Mouse (Mus musculus) midbrain, postnatal 0 days (tissue): ENCODE measurements around the gene Brd3. TPM values are rescaled to one million over a fixed set of nuclear protein-coding genes. Genes with fewer than 3 reads are reported as not detected.
"Not testable (repeated sequence)": the region's sequence is repeated elsewhere in the genome, so short reads cannot be mapped to it uniquely, and the experiment has no call there.

ENCODE experiments used
- ATAC-seq: fragments of 200-750 bp; cut with Nextera tagmentation; 2 replicates; pipeline ENCODE4 v1.8.0; 2017; ENCODE audit warnings: moderate number of reproducible peaks, mild to moderate bottlenecking, moderate TSS enrichment, moderate library complexity; ENCODE audit not compliant: low FRiP score
- DNase-seq: peaks from one replicate; pipeline ENCODE4 v3.0.0-alpha.2; 2015; ENCODE audit warnings: low spot score
- H3K27ac ChIP-seq: fragments of 300-500 bp; sonication (generic); 2 replicates; pipeline ENCODE4 v1.5.1; 2014; ENCODE audit warnings: low read depth, mild to moderate bottlenecking, low read length, mixed read lengths
- H3K27me3 ChIP-seq: fragments of 300-500 bp; sonication (generic); 2 replicates; pipeline ENCODE4 v1.6.1; 2014; ENCODE audit warnings: low read length, control low read depth, mixed read lengths; ENCODE audit not compliant: insufficient read depth
- H3K36me3 ChIP-seq: fragments of 300-500 bp; sonication (generic); 2 replicates; pipeline ENCODE4 v1.6.1; 2014; ENCODE audit warnings: low read length, control low read depth, mixed read lengths; ENCODE audit not compliant: insufficient read depth
- H3K4me1 ChIP-seq: fragments of 300-500 bp; sonication (generic); 2 replicates; pipeline ENCODE4 v1.6.1; 2014; ENCODE audit warnings: mild to moderate bottlenecking, control low read depth, antibody characterized with exemption, low read length, mixed read lengths; ENCODE audit not compliant: insufficient read depth
- H3K4me2 ChIP-seq: fragments of 300-500 bp; sonication (generic); 2 replicates; pipeline ENCODE4 v1.6.1; 2014; ENCODE audit warnings: low read depth, mild to moderate bottlenecking, low read length, mixed read lengths; ENCODE audit not compliant: poor library complexity, severe bottlenecking
- H3K4me3 ChIP-seq: fragments of 300-500 bp; sonication (generic); 2 replicates; pipeline ENCODE4 v1.5.1; 2014; ENCODE audit warnings: low read depth, mild to moderate bottlenecking, low read length, moderate library complexity
- H3K9ac ChIP-seq: fragments of 300-500 bp; sonication (generic); replicated peaks from 2 replicates; pipeline ENCODE4 v1.6.1; 2014; ENCODE audit warnings: mild to moderate bottlenecking, low read length, moderate library complexity, mixed read lengths; ENCODE audit not compliant: poor library complexity, severe bottlenecking
- H3K9me3 ChIP-seq: fragments of 300-500 bp; sonication (generic); 2 replicates; pipeline ENCODE4 v1.6.1; 2016; ENCODE audit warnings: low read length, control low read depth
- CTCF ChIP-seq: IDR thresholded peaks from 2 replicates; pipeline ENCODE4 v1.5.1; 2016; ENCODE audit warnings: antibody characterized with exemption, mild to moderate bottlenecking
- WGBS: fragments of 180-500 bp; shearing (Covaris S2); extraction: QIAGEN DNeasy Blood & Tissue Kit; methylation state at CpG from one replicate; pipeline ENCODE4 v1.1.7; 2014; 5-methylcytosine and 5-hydroxymethylcytosine counted together
- polyA plus RNA-seq: library from polyadenylated mRNA; unstranded; fragments of >200 nt; fragmentation: Nextera tagmentation; extraction: Ambion mirVana; gene quantifications from 2 replicates; pipeline ENCODE4 v1.2.1, GENCODE M21; 2015
- total RNA-seq: library from RNA; depleted of rRNA; stranded (reverse); fragments of >200 nt; gene quantifications from 2 replicates; pipeline ENCODE4 v1.2.3, GENCODE M21; 2014

Brd3 gene
- total and polyA plus RNA-seq, 2 experiments from 2014 or later = 43.8 to 124 TPM

DNA sequence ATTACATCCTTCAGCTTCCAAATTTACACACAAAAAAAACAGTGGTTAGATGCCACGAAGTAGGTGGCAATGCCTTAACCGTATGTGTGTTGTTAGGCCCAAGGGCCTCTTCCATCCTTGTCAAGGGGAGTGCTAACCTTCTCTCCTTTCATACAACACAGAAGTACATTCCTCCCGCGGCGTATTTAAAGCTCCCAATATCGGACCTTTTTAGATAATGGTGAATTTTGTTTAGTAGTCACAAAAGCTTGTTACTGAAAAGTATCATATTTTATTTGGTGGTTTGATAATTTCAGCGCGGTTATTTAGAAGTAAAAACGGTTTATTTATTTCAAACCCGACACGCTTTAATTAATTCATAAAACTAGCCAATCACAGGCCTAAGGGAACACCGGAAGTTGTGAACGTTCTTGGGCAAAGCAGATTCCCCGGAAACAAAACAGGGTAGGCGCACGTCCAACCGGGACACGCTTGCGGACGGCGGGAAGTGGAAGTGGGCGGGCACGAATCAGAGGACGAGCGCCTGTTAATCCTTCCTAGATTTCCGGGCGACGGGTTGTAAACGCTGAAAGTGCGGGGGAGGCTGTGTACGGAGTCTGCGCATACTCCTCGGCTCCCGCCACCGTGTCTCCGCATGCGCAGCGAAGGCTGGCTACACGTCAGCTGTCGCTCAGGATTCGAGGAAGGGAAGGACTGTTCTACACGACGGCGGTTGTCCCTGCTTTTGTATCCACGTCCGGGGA is 32.5 kb upstream of the Brd3 start:
- Histone ChIP-seq H3K4me1 (peaks cover 6% of the 10 kb centered on the region; the same call in 1 of the 2 replicates), H3K9ac (peak overlapping the region; percentile 61), H3K9me3 (no peaks in the 10 kb centered on the region), H3K27me3 (no peaks in the 10 kb centered on the region), H3K27ac (peak overlapping the region; percentile 87), H3K4me2 (peak overlapping the region; percentile 64), H3K36me3 (peaks cover 9% of the 10 kb centered on the region), H3K4me3 (peak overlapping the region; percentile 42)
- ATAC-seq (peak; percentile 95), DNase-seq (peak; percentile 99)
- WGBS = under 1% methylated on average over 46 of the region's 46 CpGs
- TF ChIP-seq CTCF = no peak

DNA sequence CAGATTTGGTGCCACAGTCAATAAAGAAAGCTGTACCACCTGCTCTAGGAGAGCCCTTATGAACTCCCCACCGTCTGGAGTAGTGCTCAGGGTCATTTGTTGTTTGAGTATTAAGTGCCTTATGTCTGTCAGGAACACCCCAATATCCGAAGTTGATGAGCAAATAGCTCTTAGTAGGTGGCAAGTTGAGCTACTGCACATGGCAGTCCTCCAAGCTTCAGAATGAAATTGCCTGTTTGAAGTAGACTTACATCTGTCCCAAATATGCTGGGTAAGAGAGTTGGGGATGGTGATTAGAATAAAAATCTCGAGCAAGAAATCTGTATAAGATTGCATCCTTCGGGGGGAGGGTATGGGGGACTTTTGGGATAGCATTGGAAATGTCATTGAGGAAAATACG is 31.9 kb upstream of the Brd3 start:
- WGBS = 12% methylated on average over 5 of the region's 5 CpGs
- TF ChIP-seq CTCF = no peak
- H3K27me3 ChIP-seq = no peaks in the 10 kb centered on the region
- peaks cover 15% of the 10 kb centered on the region for H3K36me3 ChIP-seq
- H3K4me2 ChIP-seq = peak overlapping the region; percentile 41
- 0 out of 2 replicates have a peak overlapping the region, but pooled peaks have one; percentile 24 for H3K9ac ChIP-seq
- H3K4me3 ChIP-seq = peak overlapping the region; percentile 42
- no peaks in the 10 kb centered on the region for H3K9me3 ChIP-seq
- peak; percentile 25 for DNase-seq
- H3K4me1 ChIP-seq = peaks cover 6% of the 10 kb centered on the region; the same call in 1 of the 2 replicates
- ATAC-seq = no peak
- peak overlapping the region; percentile 82 for H3K27ac ChIP-seq

DNA sequence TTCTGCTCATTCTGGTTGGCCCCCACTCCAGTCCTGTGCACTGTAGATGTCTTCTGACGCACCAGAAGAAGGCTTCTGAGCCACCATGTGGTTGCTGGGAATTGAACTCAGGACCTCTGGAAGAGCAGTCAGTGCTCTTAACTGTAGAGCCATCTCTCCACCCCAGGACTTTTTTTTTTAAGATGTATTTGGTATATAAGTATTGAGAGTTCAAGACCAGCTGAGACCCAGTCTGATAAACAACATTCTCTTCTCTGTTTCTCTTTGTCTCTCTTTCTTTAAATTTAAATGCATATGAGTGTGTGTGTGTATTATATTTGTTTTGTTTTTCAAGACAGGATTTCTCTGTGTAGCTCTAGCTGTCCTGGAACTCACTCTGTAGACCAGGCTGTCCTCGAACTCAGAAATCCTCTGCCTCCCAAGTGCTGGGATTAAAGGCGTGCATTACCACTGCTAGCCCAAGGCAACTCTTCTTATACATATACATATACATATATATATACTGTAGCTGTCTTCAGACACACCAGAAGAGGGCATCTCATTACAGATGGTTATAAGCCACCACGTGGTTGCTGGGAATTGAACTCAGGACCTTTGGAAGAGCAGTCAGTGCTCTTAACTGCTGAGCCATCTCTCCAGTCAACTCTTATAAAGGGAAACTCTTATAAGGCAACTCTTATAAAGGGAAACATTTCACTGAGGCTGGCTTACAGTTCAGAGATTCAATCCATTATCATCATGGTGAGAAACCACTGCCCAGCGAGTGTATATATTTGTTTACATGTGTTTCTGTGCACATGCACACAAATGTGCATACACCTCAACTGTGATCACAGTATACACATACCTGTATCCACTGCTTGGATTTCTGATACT is 31.2 kb upstream of the Brd3 start:
- not testable (repeated sequence) for DNase-seq, H3K27me3 ChIP-seq, ATAC-seq, H3K9me3 ChIP-seq, H3K4me1 ChIP-seq
- Histone ChIP-seq H3K4me2 (peak overlapping the region; percentile 41), H3K27ac (peak overlapping the region; percentile 82), H3K4me3 (peak overlapping the region; percentile 42), H3K36me3 (peaks cover 21% of the 10 kb centered on the region), H3K9ac (0 out of 2 replicates have a peak overlapping the region, but pooled peaks have one; percentile 24)
- 61% methylated on average over 5 of the region's 5 CpGs for WGBS

DNA sequence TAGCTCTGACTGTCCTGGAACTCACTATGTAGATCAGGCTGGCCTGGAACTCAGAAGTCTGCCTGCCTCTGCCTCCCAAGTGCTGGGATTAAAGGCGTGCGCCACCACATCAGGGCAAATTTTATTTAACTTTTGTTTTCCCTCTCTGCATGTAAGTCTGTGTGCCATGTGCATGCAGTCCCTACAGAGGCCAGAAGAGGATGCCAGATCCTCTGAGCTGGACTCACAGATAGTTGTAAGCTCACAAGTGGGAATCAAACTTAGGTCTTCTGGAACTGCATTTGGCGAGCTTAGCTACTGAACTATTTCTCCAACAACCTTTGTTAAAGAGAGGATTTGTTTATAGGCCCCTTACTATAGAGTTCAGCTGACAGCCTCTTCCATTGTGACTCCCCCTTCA is 10.8 kb upstream of the Brd3 start:
- Histone ChIP-seq H3K9ac (no peak overlapping the region), H3K27ac (no peak overlapping the region), H3K4me1 (peaks cover 15% of the 10 kb centered on the region), H3K36me3 (peaks cover 24% of the 10 kb centered on the region), H3K4me3 (no peak overlapping the region), H3K27me3 (no peaks in the 10 kb centered on the region), H3K4me2 (no peak overlapping the region), H3K9me3 (no peaks in the 10 kb centered on the region)
- no peak for ATAC-seq
- peak; percentile 15 for DNase-seq
- peak; percentile 62 for TF ChIP-seq CTCF
- 94% methylated on average over 3 of the region's 3 CpGs for WGBS

DNA sequence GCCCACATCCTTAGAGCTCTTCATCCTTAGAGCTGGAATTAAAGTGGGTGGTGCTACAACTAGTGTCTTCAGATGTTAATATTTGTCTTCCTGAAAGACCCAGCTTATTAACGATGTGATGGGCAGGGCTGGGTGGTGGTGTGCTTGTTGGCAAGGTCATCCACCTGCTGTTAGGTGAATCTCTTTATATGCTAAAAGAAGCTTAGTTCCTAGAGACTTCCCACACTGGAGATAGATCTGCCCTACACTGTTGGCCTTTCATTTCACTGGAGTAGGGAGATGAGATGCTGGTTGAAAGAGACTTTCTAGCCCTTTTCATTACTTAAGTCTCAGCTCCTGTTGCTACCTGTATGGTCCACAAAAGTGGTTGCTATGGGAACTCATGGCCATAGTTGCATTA is 8.8 kb upstream of the Brd3 start:
- Histone ChIP-seq H3K36me3 (peaks cover 22% of the 10 kb centered on the region), H3K4me1 (peaks cover 15% of the 10 kb centered on the region), H3K9ac (peak overlapping the region; percentile 88; the same call in 1 of the 2 replicates), H3K27ac (no peak overlapping the region), H3K4me3 (peak overlapping the region; percentile 95), H3K27me3 (no peaks in the 10 kb centered on the region), H3K9me3 (no peaks in the 10 kb centered on the region), H3K4me2 (peak overlapping the region; percentile 93)
- TF ChIP-seq CTCF = no peak
- DNase-seq (no peak), ATAC-seq (no peak)
- 14% methylated on average over 1 of the region's 1 CpGs for WGBS
